Mouse (Mus musculus): ENCODE data around the gene Ahdc1. TPM values are rescaled to one million over a fixed set of nuclear protein-coding genes. Genes with fewer than 3 reads are reported as not detected.

The Ahdc1 gene
- polyA plus RNA-seq, 1 experiment from 2014 or later: 7.5 TPM

DNA sequence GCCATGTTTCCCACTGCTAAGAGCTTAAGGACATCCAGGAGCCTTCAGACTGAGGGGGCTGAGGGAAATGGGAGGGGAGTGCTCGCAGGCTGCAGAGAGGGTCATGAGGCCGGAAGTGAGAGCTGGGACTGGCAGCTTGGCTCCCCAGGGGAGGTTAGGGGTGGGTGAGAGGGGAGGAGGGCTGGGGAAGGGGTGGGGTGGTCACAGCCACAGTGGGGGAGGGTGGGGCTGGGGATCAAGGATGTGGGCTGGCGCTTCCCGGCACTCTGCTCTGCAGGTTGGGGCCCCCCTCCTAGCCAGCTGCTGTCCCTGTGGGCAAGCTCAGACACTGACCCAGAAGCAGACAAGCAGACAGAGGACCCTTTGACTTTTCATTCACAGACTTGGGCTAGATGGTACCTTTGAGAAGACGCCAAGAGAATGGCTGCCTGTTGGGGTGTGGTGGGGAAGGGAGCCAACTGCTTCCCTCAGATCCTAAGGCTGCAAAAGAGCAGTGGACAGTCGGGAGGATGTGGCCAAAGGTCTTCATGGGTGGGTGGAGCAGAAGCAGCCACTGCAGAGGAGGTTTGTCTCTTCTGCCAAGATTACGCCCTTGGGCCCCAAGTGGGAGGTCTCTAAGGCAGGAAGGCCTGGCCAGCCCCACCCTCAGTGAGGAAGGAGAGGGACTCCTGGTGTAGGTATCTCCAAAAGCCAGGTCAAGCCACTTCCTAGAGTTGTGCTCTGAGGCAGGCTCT lies 46.5 kb downstream of the Ahdc1 start:
- DNase-seq (ENCODE audit: low spot score) (no peak), ATAC-seq (replicated peaks; ENCODE audit: low FRiP score) (no peak)
- Histone ChIP-seq H3K4me1 (replicated peaks; ENCODE audit: control insufficient read depth, insufficient read depth, low read length) (peaks cover 7% of the 10 kb centered on the region), H3K27me3 (ENCODE audit: control insufficient read depth, insufficient read depth, low read length) (no peaks in the 10 kb centered on the region; the same call in 1 of the 2 replicates), H3K9me3 (ENCODE audit: control insufficient read depth, low read length) (no peaks in the 10 kb centered on the region), H3K36me3 (ENCODE audit: control insufficient read depth, insufficient read depth, low read length) (peaks cover 4% of the 10 kb centered on the region), H3K4me3 (ENCODE audit: low read depth, low read length) (no peak overlapping the region), H3K4me2 (ENCODE audit: low read depth, low read length, severe bottlenecking) (no peak overlapping the region), H3K9ac (ENCODE audit: low read length) (no peak overlapping the region; the same call in 1 of the 2 replicates), H3K27ac (ENCODE audit: low read depth, low read length) (no peak overlapping the region)
- 40% methylated on average over 7 of the region's 7 CpGs for WGBS

DNA sequence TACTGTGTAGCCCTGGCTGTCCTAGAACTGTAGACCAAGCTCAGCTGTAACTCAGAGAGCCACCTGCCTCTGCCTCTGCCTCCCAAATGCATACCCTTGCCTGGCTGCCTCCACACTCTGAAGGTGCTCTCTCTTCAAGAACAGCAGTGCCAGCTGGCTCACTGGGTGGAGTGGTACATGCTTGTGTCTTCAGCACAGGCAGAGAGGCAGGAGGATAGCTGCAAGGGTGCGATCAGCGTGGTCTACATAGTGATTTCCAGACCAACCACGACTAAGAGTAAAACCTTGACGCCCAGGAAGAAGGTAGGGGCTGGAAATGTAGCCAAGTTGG lies 47.0 kb downstream of the Ahdc1 start:
- peaks cover 5% of the 10 kb centered on the region for H3K36me3 ChIP-seq (ENCODE audit: control insufficient read depth, insufficient read depth, low read length)
- no peak overlapping the region for H3K4me2 ChIP-seq (ENCODE audit: low read depth, low read length, severe bottlenecking)
- WGBS: 94% methylated on average over 4 of the region's 4 CpGs
- no peak overlapping the region for H3K4me3 ChIP-seq (ENCODE audit: low read depth, low read length)
- no peak overlapping the region for H3K27ac ChIP-seq (ENCODE audit: low read depth, low read length)
- ATAC-seq (replicated peaks; ENCODE audit: low FRiP score) (no peak), DNase-seq (ENCODE audit: low spot score) (no peak)
- no peak overlapping the region; the same call in 1 of the 2 replicates for H3K9ac ChIP-seq (ENCODE audit: low read length)
- peaks cover 7% of the 10 kb centered on the region for H3K4me1 ChIP-seq (replicated peaks; ENCODE audit: control insufficient read depth, insufficient read depth, low read length)
- H3K27me3 ChIP-seq (ENCODE audit: control insufficient read depth, insufficient read depth, low read length): no peaks in the 10 kb centered on the region; the same call in 1 of the 2 replicates
- H3K9me3 ChIP-seq (ENCODE audit: control insufficient read depth, low read length): no peaks in the 10 kb centered on the region

DNA sequence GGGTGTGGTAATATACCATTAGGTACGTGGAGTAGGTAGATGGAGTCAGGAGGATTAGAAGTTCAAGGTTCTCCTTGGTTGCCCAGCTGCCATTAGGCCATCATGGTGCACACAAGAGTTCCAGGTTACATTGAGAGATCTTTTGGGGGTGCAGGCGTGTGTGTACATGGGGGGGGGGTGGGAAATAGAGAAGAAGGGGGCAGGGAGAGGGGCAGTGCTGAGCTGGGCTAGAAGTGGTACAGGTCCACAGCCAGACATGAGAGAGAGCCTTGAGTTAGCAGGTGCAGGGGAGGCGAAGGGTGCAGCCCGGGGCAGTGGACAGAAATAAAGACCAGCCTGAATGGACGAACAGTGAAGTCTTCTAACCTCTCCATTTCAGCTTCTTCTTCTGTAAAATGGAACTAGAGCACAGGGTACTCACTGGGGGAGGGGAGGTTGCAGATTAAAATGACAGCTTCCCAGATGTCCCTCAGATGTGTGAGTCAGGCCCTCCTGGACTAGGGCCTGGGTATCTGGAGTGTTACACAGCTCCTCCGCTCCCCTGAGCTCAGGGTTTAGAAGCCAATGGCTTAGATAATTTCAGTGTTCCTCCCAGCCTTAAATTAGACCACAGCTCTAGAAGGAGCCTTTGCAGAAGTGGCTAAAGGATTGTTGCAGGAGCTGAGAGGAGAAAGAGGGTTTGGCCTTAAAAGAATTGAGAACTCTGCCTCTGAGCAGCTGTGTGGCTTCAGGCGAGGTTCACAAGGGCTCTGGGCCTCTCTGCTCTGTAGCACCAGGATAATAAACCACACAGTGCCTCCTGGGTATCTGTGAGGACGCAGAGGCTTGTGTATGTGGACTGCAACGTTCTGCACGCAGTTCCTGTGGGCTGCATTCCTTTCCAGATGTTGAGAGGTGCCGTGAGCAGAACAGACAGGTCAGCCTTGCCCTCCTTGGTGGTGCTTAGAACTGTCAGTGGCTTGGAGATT lies 47.7 kb downstream of the Ahdc1 start:
- WGBS: 75% methylated on average over 11 of the region's 11 CpGs
- ATAC-seq (replicated peaks; ENCODE audit: low FRiP score): no peak
- no peak overlapping the region for H3K9ac ChIP-seq (ENCODE audit: low read length)
- H3K4me1 ChIP-seq (replicated peaks; ENCODE audit: control insufficient read depth, insufficient read depth, low read length): peaks cover 7% of the 10 kb centered on the region
- H3K4me3 ChIP-seq (ENCODE audit: low read depth, low read length): no peak overlapping the region
- H3K36me3 ChIP-seq (ENCODE audit: control insufficient read depth, insufficient read depth, low read length): peaks cover 8% of the 10 kb centered on the region
- no peaks in the 10 kb centered on the region; the same call in 1 of the 2 replicates for H3K27me3 ChIP-seq (ENCODE audit: control insufficient read depth, insufficient read depth, low read length)
- H3K9me3 ChIP-seq (ENCODE audit: control insufficient read depth, low read length): no peaks in the 10 kb centered on the region
- H3K4me2 ChIP-seq (ENCODE audit: low read depth, low read length, severe bottlenecking): no peak overlapping the region
- no peak for DNase-seq (ENCODE audit: low spot score)
- H3K27ac ChIP-seq (ENCODE audit: low read depth, low read length): no peak overlapping the region

DNA sequence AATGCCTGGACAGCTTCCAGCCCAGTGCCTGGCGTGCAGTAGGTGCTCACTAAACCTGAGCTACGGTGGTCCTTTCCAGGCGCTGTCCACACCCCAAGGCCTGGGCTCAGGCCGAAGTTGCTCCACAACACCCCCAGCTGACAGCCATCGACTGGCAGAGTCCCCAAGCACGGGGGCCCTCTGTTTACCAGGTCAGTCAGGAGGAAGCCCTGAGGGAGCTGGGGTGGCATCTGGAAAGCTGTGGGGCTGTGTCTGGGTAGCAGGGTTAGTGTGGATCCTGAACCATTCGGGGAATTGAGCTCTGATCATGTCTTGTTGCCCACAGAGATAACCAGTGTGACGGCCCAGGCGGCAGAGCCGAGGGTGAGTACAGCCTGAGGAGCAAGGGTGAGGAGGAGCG lies 49.6 kb downstream of the Ahdc1 start:
- no peak for DNase-seq (ENCODE audit: low spot score)
- no peak overlapping the region for H3K4me3 ChIP-seq (ENCODE audit: low read depth, low read length)
- no peaks in the 10 kb centered on the region; the same call in 1 of the 2 replicates for H3K27me3 ChIP-seq (ENCODE audit: control insufficient read depth, insufficient read depth, low read length)
- peaks cover 7% of the 10 kb centered on the region for H3K4me1 ChIP-seq (replicated peaks; ENCODE audit: control insufficient read depth, insufficient read depth, low read length)
- WGBS: 93% methylated on average over 11 of the region's 11 CpGs
- peaks cover 12% of the 10 kb centered on the region for H3K36me3 ChIP-seq (ENCODE audit: control insufficient read depth, insufficient read depth, low read length)
- no peak overlapping the region for H3K27ac ChIP-seq (ENCODE audit: low read depth, low read length)
- no peaks in the 10 kb centered on the region for H3K9me3 ChIP-seq (ENCODE audit: control insufficient read depth, low read length)
- no peak overlapping the region for H3K9ac ChIP-seq (ENCODE audit: low read length)
- H3K4me2 ChIP-seq (ENCODE audit: low read depth, low read length, severe bottlenecking): no peak overlapping the region
- no peak for ATAC-seq (replicated peaks; ENCODE audit: low FRiP score)

DNA sequence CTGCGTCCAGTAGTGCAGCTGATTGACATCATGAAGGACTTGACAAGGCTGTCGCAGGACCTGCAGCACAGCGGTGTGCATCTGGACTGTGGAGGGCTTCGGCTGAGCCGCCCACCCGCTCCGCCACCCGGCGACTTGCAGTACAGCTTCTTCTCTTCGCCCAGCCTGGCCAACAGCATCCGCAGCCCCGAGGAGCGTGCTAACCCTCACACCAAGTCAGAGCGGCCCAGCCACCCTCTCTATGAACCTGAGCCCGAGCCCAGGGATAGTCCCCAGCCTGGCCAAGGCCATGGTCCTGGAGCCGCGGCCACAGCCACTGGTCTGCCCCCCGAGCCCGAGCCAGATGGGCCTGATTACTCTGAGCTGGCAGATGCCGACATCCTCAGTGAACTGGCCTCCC lies 50.7 kb downstream of the Ahdc1 start:
- 93% methylated on average over 20 of the region's 20 CpGs for WGBS
- Histone ChIP-seq H3K27ac (ENCODE audit: low read depth, low read length) (no peak overlapping the region), H3K36me3 (ENCODE audit: control insufficient read depth, insufficient read depth, low read length) (peaks cover 12% of the 10 kb centered on the region), H3K4me2 (ENCODE audit: low read depth, low read length, severe bottlenecking) (no peak overlapping the region), H3K9ac (ENCODE audit: low read length) (no peak overlapping the region), H3K4me3 (ENCODE audit: low read depth, low read length) (no peak overlapping the region), H3K27me3 (ENCODE audit: control insufficient read depth, insufficient read depth, low read length) (no peaks in the 10 kb centered on the region; the same call in 1 of the 2 replicates), H3K9me3 (ENCODE audit: control insufficient read depth, low read length) (no peaks in the 10 kb centered on the region), H3K4me1 (replicated peaks; ENCODE audit: control insufficient read depth, insufficient read depth, low read length) (no peaks in the 10 kb centered on the region)
- no peak for DNase-seq (ENCODE audit: low spot score)
- no peak for ATAC-seq (replicated peaks; ENCODE audit: low FRiP score)

DNA sequence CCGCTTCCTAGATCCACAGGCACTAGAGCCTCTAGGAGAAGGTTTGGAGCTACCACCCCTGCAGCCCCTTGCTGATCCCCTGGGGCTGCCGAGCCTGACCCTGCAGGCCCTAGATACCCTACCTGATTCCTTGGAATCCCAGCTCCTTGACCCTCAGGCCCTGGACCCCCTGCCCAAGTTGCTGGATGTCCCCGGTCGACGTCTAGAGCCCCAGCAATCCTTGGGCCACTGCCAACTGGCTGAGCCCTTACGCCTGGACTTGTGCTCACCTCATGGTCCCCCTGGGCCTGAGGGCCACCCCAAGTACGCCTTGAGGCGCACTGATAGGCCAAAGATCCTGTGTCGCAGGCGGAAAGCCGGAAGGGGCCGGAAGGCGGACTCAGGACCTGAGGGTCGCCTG lies 51.2 kb downstream of the Ahdc1 start:
- no peak for DNase-seq (ENCODE audit: low spot score)
- Histone ChIP-seq H3K27me3 (ENCODE audit: control insufficient read depth, insufficient read depth, low read length) (no peaks in the 10 kb centered on the region; the same call in 1 of the 2 replicates), H3K4me1 (replicated peaks; ENCODE audit: control insufficient read depth, insufficient read depth, low read length) (no peaks in the 10 kb centered on the region), H3K4me2 (ENCODE audit: low read depth, low read length, severe bottlenecking) (no peak overlapping the region), H3K36me3 (ENCODE audit: control insufficient read depth, insufficient read depth, low read length) (peaks cover 12% of the 10 kb centered on the region), H3K9me3 (ENCODE audit: control insufficient read depth, low read length) (no peaks in the 10 kb centered on the region), H3K9ac (ENCODE audit: low read length) (no peak overlapping the region), H3K27ac (ENCODE audit: low read depth, low read length) (no peak overlapping the region), H3K4me3 (ENCODE audit: low read depth, low read length) (no peak overlapping the region)
- no peak for ATAC-seq (replicated peaks; ENCODE audit: low FRiP score)
- WGBS: 96% methylated on average over 14 of the region's 14 CpGs

DNA sequence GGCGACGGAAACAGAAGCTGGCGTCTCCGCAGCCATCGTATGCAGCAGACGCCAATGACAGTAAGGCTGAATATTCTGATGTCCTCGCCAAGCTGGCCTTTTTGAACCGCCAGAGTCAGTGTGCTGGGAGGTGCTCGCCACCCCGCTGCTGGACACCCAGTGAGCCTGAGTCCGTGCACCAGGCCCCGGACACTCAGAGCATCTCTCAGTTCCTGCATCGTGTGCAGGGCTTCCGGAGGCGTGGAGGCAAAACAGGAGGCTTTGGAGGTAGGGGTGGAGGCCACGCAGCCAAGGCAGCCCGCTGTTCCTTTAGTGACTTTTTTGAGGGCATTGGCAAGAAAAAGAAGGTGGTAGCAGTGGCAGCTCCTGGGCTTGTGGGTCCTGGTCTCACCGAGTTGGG lies 52.1 kb downstream of the Ahdc1 start:
- Histone ChIP-seq H3K4me2 (ENCODE audit: low read depth, low read length, severe bottlenecking) (no peak overlapping the region), H3K9ac (ENCODE audit: low read length) (no peak overlapping the region), H3K36me3 (ENCODE audit: control insufficient read depth, insufficient read depth, low read length) (peaks cover 12% of the 10 kb centered on the region), H3K4me3 (ENCODE audit: low read depth, low read length) (no peak overlapping the region), H3K27ac (ENCODE audit: low read depth, low read length) (no peak overlapping the region), H3K9me3 (ENCODE audit: control insufficient read depth, low read length) (no peaks in the 10 kb centered on the region), H3K4me1 (replicated peaks; ENCODE audit: control insufficient read depth, insufficient read depth, low read length) (no peaks in the 10 kb centered on the region), H3K27me3 (ENCODE audit: control insufficient read depth, insufficient read depth, low read length) (no peaks in the 10 kb centered on the region)
- DNase-seq (ENCODE audit: low spot score): no peak
- ATAC-seq (replicated peaks; ENCODE audit: low FRiP score): no peak
- 95% methylated on average over 18 of the region's 18 CpGs for WGBS

DNA sequence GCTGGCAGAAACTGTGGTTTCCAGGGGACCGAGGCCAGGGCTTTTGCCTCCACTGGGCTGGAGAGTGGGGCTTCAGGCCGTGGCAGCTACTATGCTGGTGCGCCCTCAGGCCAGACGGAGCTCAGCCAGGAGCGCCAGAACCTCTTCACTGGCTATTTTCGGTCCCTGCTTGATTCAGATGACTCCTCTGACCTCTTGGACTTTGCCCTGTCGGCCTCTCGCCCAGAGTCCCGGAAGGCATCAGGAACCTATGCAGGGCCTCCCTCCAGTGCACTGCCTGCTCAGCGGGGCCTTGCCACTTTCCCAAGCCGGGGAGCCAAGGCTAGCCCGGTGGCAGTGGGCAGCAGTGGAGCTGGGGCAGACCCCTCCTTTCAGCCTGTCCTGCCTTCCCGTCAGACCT lies 52.7 kb downstream of the Ahdc1 start:
- ATAC-seq (replicated peaks; ENCODE audit: low FRiP score): no peak
- H3K27ac ChIP-seq (ENCODE audit: low read depth, low read length): no peak overlapping the region
- H3K4me3 ChIP-seq (ENCODE audit: low read depth, low read length): no peak overlapping the region
- H3K4me1 ChIP-seq (replicated peaks; ENCODE audit: control insufficient read depth, insufficient read depth, low read length): no peaks in the 10 kb centered on the region
- DNase-seq (ENCODE audit: low spot score): no peak
- H3K4me2 ChIP-seq (ENCODE audit: low read depth, low read length, severe bottlenecking): no peak overlapping the region
- H3K9ac ChIP-seq (ENCODE audit: low read length): no peak overlapping the region
- no peaks in the 10 kb centered on the region for H3K9me3 ChIP-seq (ENCODE audit: control insufficient read depth, low read length)
- H3K36me3 ChIP-seq (ENCODE audit: control insufficient read depth, insufficient read depth, low read length): peaks cover 12% of the 10 kb centered on the region
- WGBS: 88% methylated on average over 13 of the region's 13 CpGs
- no peaks in the 10 kb centered on the region for H3K27me3 ChIP-seq (ENCODE audit: control insufficient read depth, insufficient read depth, low read length)

Data from forebrain, embryonic 11.5 days (tissue).